Mouse (Mus musculus) myocyte (in vitro differentiated cells): ENCODE measurements around the gene Slc4a1.

Experiments used
- CEBPB ChIP-seq: IDR thresholded peaks from 2 replicates; pipeline ENCODE4 v1.6.1; 2011; ENCODE audit warnings: mild to moderate bottlenecking, moderate library complexity; ENCODE audit not compliant: poor library complexity, insufficient read depth, severe bottlenecking
- MAX ChIP-seq: IDR thresholded peaks from one replicate; pipeline ENCODE4 v1.6.1; 2011; ENCODE audit warnings: low read depth, mild to moderate bottlenecking, control low read depth
- MYOD1 ChIP-seq, 3 experiments: IDR thresholded peaks; one replicate each; pipeline ENCODE4 v1.6.1; 2011; ENCODE audit warnings: control low read depth in 2 of 3, low read depth in 2 of 3, mild to moderate bottlenecking in 2 of 3, moderate library complexity in 1 of 3; ENCODE audit not compliant: insufficient read length in 2 of 3, control insufficient read depth in 1 of 3
- MYOG ChIP-seq, 3 experiments: IDR thresholded peaks; one replicate each; pipeline ENCODE4 v1.6.1; 2011; ENCODE audit warnings: control low read depth in 2 of 3, low read depth in 2 of 3, mild to moderate bottlenecking in 2 of 3; ENCODE audit not compliant: insufficient read length in 2 of 3, control insufficient read depth in 1 of 3, insufficient read depth in 1 of 3
- POLR2A ChIP-seq: IDR thresholded peaks from one replicate; pipeline ENCODE4 v1.6.1; 2011; ENCODE audit warnings: low read depth, mild to moderate bottlenecking, control low read depth, moderate library complexity; ENCODE audit not compliant: insufficient read length
- REST ChIP-seq: IDR thresholded peaks from one replicate; pipeline ENCODE4 v1.6.1; 2011; ENCODE audit warnings: mild to moderate bottlenecking, control low read depth, moderate library complexity; ENCODE audit not compliant: insufficient read depth, insufficient read length
- SRF ChIP-seq: IDR thresholded peaks from one replicate; pipeline ENCODE4 v1.6.1; 2011; ENCODE audit warnings: low read depth; ENCODE audit not compliant: control insufficient read depth, insufficient read length
- TCF12 ChIP-seq: IDR thresholded peaks from one replicate; pipeline ENCODE4 v1.6.1; 2011; ENCODE audit warnings: mild to moderate bottlenecking, control low read depth; ENCODE audit not compliant: poor library complexity, insufficient read depth, severe bottlenecking
- TCF3 ChIP-seq: IDR thresholded peaks from one replicate; pipeline ENCODE4 v1.6.1; 2011; ENCODE audit warnings: low read depth, control low read depth; ENCODE audit not compliant: insufficient read length
- USF1 ChIP-seq: IDR thresholded peaks from one replicate; pipeline ENCODE4 v1.6.1; 2011; ENCODE audit warnings: low read depth, mild to moderate bottlenecking, control low read depth, moderate library complexity

DNA sequence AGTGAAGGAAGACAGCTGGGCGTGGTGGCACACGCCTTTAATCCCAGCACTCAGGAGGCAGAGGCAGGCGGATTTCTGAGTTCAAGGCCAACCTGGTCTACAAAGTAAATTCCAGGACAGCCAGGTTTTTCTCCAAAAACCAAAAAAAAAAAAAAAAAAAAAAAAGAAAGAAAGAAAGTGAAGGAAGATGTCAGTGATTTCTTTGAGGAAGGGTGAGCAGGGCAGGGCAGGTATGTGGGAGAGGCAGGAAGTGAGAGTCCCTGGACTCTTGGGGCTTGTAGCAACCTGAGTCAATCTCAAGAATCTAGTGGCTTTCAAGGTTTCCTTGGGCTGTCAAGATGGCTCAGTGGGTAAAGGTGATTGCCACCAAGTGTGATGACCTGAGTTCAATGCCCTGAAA, 21.5 kb downstream of the Slc4a1 start:
- no peak for TF ChIP-seq MAX
- TF ChIP-seq SRF: no peak
- no peak for TF ChIP-seq POLR2A
- no peak for TF ChIP-seq MYOD1 (IDR thresholded peaks at IDR 0.05; ENCODE audit: control insufficient read depth in 1 of 3, insufficient read length in 2 of 3, low read depth in 2 of 3)
- TF ChIP-seq TCF12: no peak
- no peak for TF ChIP-seq MYOG (IDR thresholded peaks at IDR 0.05; ENCODE audit: control insufficient read depth in 1 of 3, insufficient read depth in 1 of 3, insufficient read length in 2 of 3, low read depth in 2 of 3)
- no peak for TF ChIP-seq REST
- TF ChIP-seq CEBPB: no peak
- no peak for TF ChIP-seq USF1
- TF ChIP-seq TCF3: no peak
